Comparison of ENCODE assay signal across 11 mouse cellular contexts in genomic region chr3:137977629-137978041, GRCm38 (mm10). TPM values are rescaled to one million over a fixed set of nuclear protein-coding genes. Genes with fewer than 3 reads are reported as not detected.
DNase-seq lines count a peak whose midpoint lies in the region; ATAC-seq lines count a peak whose summit lies in the region.
"Had no signal": no experiment of that assay in that cellular context is flagged by ENCODE, and none has a peak within 500 bp of the region (broad histone marks: within the 10 kb centered on the region; RNA-seq: fewer than 3 reads in every experiment).

No protein-coding gene starts in this region.

- H3K27ac ChIP-seq in forebrain, embryonic 12.5 days, result peak overlapping the region; percentile 85
- H3K27ac ChIP-seq in neural tube, embryonic 14.5 days (ENCODE audit: low read depth, low read length), result peak overlapping the region; percentile 35; the same call in 1 of the 2 replicates
- H3K27ac ChIP-seq: macrophage had no signal

- H3K9me3 ChIP-seq in megakaryocyte, embryonic 14.5 days, result no peaks in the 10 kb centered on the region
- H3K9me3 ChIP-seq in forebrain, embryonic 12.5 days, result no peaks in the 10 kb centered on the region
- no peaks in the 10 kb centered on the region for H3K9me3 ChIP-seq in neural tube, embryonic 14.5 days (ENCODE audit: control insufficient read depth, low read length)

- no peaks in the 10 kb centered on the region for H3K27me3 ChIP-seq in megakaryocyte, embryonic 14.5 days (replicated peaks)
- H3K27me3 ChIP-seq in forebrain, embryonic 12.5 days, result 0 out of 2 replicates have a peak, but pooled peaks cover 5% of the 10 kb centered on the region
- H3K27me3 ChIP-seq in neural tube, embryonic 14.5 days (ENCODE audit: control insufficient read depth, insufficient read depth, low read length), result no peaks in the 10 kb centered on the region

- no peak for ATAC-seq in megakaryocyte, adult 5-6 weeks (ENCODE audit: poor library complexity, severe bottlenecking)
- ATAC-seq in forebrain, embryonic 12.5 days (ENCODE audit: low FRiP score), result peak; percentile 67
- peak; percentile 69; the same call in 1 of the 2 replicates for ATAC-seq in neural tube, embryonic 14.5 days (ENCODE audit: low read depth)

- H3K4me1 ChIP-seq in megakaryocyte, embryonic 14.5 days, result peaks cover 66% of the 10 kb centered on the region
- H3K4me1 ChIP-seq in forebrain, embryonic 12.5 days, result peaks cover 25% of the 10 kb centered on the region
- H3K4me1 ChIP-seq in neural tube, embryonic 14.5 days (ENCODE audit: control insufficient read depth, insufficient read depth, low read length), result peaks cover 10% of the 10 kb centered on the region

- H3K4me3 ChIP-seq in megakaryocyte, embryonic 14.5 days (replicated peaks), result peak overlapping the region; percentile 94
- H3K4me3 ChIP-seq in forebrain, embryonic 12.5 days (replicated peaks), result no peak overlapping the region
- H3K4me3 ChIP-seq in neural tube, embryonic 14.5 days (ENCODE audit: low read depth, low read length), result no peak overlapping the region

- 17% methylated on average over 6 of the region's 6 CpGs for WGBS in forebrain, embryonic 12.5 days
- 15% methylated on average over 6 of the region's 6 CpGs for WGBS in neural tube, embryonic 14.5 days

- peaks cover 78% of the 10 kb centered on the region for H3K36me3 ChIP-seq in megakaryocyte, embryonic 14.5 days (replicated peaks; ENCODE audit: low read length)
- H3K36me3 ChIP-seq in forebrain, embryonic 12.5 days (replicated peaks), result no peaks in the 10 kb centered on the region
- H3K36me3 ChIP-seq in neural tube, embryonic 14.5 days (ENCODE audit: control insufficient read depth, insufficient read depth, low read length), result no peaks in the 10 kb centered on the region

- intact Hi-C loops in left cerebral cortex, postnatal 14 days (cut with DNase I), result no loop called here

- peak overlapping the region; percentile 19; the same call in 1 of the 2 replicates for H3K4me2 ChIP-seq in forebrain, embryonic 12.5 days
- no peak overlapping the region for H3K4me2 ChIP-seq in neural tube, embryonic 14.5 days (ENCODE audit: low read depth, low read length)

- peak; percentile 45 to 50 for DNase-seq in layer of hippocampus, postnatal 10 days (ENCODE audit: low spot score in 2 of 2)
- DNase-seq in adrenal gland, adult 18-20 months (ENCODE audit: low spot score in 2 of 2), result no peak
- DNase-seq in cerebellum, adult 9-11 months, result no peak
- no peak for DNase-seq in left cerebral cortex, postnatal 14 days (ENCODE audit: low spot score in 2 of 2)
- DNase-seq: right cerebral cortex, adult 18-20 months; thymus, postnatal 25 days had no signal

- H3K9ac ChIP-seq in forebrain, embryonic 12.5 days, result no peak overlapping the region
- no peak overlapping the region for H3K9ac ChIP-seq in neural tube, embryonic 14.5 days (replicated peaks; ENCODE audit: low read depth, low read length)

RNA-seq across cellular contexts. Expression of gene Dapp1, which starts 3.7 kb away (rescaled TPM):
- 8.0 and 32.0 TPM in 2 replicates for polyA plus RNA-seq in megakaryocyte, embryonic 14.5 days (2012; ENCODE audit: insufficient read depth, low replicate concordance)
- total RNA-seq in megakaryocyte, adult 5-6 weeks (2015), result 74.2 and 74.8 TPM in 2 replicates
- 95.7 and 112 TPM in 2 replicates for total RNA-seq in megakaryocyte, adult 5-6 weeks (2017)
- polyA plus RNA-seq in forebrain, embryonic 12.5 days (2016; fragmentation: Nextera tagmentation; extraction: Ambion mirVana), result 3.8 and 5.5 TPM in 2 replicates
- 1 to 10 TPM; 4.7 to 7.1 TPM for total RNA-seq in layer of hippocampus, postnatal 10 days (2021)
- polyA plus RNA-seq in neural tube, embryonic 14.5 days (2014; fragmentation: Nextera tagmentation; extraction: Ambion mirVana), result 1.6 and 2.0 TPM in 2 replicates
- total RNA-seq in adrenal gland, adult 18-20 months (2021), result 1 to 10 TPM; 2.9 to 4.5 TPM
- 1 to 10 TPM; 2.9 to 3.0 TPM for total RNA-seq in left cerebral cortex, postnatal 14 days (2021)

RNA-seq across cellular contexts. Expression of gene Lamtor3, which starts 59.3 kb away (rescaled TPM):
- polyA plus RNA-seq in megakaryocyte, embryonic 14.5 days (2012; ENCODE audit: insufficient read depth, low replicate concordance), result 5.9 and 25.2 TPM in 2 replicates
- 107 and 129 TPM in 2 replicates for total RNA-seq in megakaryocyte, adult 5-6 weeks (2015)
- 102 and 112 TPM in 2 replicates for total RNA-seq in megakaryocyte, adult 5-6 weeks (2017)
- polyA plus RNA-seq in forebrain, embryonic 12.5 days (2016; fragmentation: Nextera tagmentation; extraction: Ambion mirVana), result 103 and 106 TPM in 2 replicates
- 10 to 100 TPM; 65.3 to 66.9 TPM for total RNA-seq in layer of hippocampus, postnatal 10 days (2021)
- polyA plus RNA-seq in neural tube, embryonic 14.5 days (2014; fragmentation: Nextera tagmentation; extraction: Ambion mirVana), result 123 and 132 TPM in 2 replicates
- total RNA-seq in adrenal gland, adult 18-20 months (2021), result 10 to 100 TPM; 74.2 to 79.0 TPM
- total RNA-seq in left cerebral cortex, postnatal 14 days (2021), result 10 to 100 TPM; 67.3 to 79.5 TPM

Comparison
In these comparisons a context has a peak if more than half of its experiments do, and no peak if none do; other contexts are left out.
1. DNase-seq: peak in layer of hippocampus, postnatal 10 days (2 of 2); none in adrenal gland, adult 18-20 months (0 of 2), cerebellum, adult 9-11 months (single experiment) and left cerebral cortex, postnatal 14 days (0 of 2).
2. RNA of gene Dapp1, which starts 3.7 kb away (total RNA-seq): 74.2 to 112 TPM in megakaryocyte, adult 5-6 weeks; 4.7 to 7.1 TPM in layer of hippocampus, postnatal 10 days, 2.9 to 4.5 TPM in adrenal gland, adult 18-20 months and 2.9 to 3.0 TPM in left cerebral cortex, postnatal 14 days; every median in the first group is over 4 times any median in the second.